Mouse (Mus musculus): ENCODE measurements at regions not wholly inside any gene's neighbourhood (a gene's known extent, or its start where the extent isn't known, plus 50 kb on each side); places are given as distances from the start of the nearest gene placed in this dataset.
A peak's percentile ranks its signal among the peaks of the same experiment; 100 is the strongest.

GRCm38 (mm10) chr10:45763160-45763955 lies 185.7 kb downstream of the Hace1 start:
- DNase-seq (ENCODE audit: low spot score): no peak

DNA sequence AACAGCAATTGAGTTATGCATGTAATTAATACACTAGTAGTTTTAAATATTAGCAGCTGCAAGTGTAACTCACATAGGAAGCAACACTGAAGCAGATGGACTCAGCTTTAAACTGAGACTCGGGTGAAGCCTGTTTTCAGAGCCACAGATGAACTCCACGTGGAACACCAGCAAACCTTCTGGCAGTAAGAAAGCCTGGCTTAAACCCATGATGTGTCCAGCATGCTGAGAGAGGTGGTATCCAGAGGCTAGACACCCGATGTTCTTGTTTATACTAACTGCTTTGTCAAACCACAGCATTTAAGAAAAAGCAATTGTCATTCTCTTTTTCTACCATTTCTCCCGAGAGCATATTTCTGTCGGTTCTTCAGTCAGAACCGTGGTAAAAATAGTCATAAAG lies 202.1 kb downstream of the Hace1 start:
- DNase-seq (ENCODE audit: low spot score): no peak

DNA sequence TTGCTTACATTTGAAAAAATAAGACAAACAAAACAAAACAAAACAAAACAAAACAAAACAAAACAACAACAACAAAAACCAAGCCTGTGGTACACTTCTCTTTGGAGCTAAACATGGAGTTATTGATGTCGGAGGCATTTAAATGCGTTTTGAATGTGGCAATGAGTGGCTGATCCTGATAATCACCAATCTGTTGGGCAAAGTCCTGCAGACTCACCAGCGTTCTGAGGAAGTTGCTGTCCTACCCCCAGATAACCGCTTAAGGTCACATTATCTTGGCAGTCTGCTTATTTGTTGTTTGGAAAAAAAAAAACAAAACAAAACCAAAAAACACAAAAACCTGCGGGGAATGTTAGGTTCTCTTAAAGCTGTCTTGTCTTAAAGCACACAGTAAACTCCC lies 205.4 kb downstream of the Hace1 start:
- no peak for DNase-seq (ENCODE audit: low spot score)

- DNase-seq (ENCODE audit: low spot score): no peak
These were observed 206.0 kb downstream of the Hace1 start for GRCm38 (mm10) chr10:45783461-45784149.

DNA sequence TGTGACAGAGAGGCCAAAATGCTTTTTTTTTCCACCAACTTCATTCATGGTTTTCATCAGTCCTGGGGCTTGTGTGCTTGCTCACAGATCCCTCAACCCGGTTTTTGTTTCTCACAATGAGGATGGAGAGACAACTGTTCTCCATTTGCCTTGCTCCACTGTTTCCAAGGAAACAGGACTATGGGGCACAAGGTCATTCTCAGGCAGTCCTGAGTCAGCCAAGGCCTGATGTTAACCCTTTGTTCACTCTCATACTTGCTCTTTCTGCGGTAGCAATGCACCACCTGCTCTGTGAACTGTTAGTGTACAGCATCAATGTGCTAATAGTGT lies 206.5 kb downstream of the Hace1 start:
- no peak for DNase-seq (ENCODE audit: low spot score)

- no peak for DNase-seq (ENCODE audit: low spot score)
These were observed 206.9 kb downstream of the Hace1 start for GRCm38 (mm10) chr10:45784575-45784974.

- DNase-seq (ENCODE audit: low spot score): no peak
These were observed 210.7 kb downstream of the Hace1 start for GRCm38 (mm10) chr10:45788356-45788755.

DNA sequence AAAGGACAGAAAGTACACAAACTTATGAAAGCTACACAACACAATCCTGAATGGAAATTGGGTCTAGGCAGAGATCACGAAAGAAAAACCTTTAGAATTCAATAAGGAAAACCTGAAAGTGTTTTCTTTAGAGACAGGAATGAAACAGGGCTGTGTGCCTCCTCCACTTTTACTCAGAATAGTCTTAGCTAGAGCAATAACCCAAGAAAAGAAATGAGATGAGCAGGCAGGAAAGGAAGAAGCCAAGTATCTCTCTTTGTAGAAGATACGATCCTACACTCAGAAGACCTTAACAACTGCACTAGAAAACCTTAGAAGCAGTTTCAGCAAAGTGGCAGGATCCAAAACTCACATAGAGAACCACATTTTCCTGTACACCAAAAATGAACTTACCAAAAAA lies 218.0 kb downstream of the Hace1 start:
- no peak for DNase-seq (ENCODE audit: low spot score)

DNA sequence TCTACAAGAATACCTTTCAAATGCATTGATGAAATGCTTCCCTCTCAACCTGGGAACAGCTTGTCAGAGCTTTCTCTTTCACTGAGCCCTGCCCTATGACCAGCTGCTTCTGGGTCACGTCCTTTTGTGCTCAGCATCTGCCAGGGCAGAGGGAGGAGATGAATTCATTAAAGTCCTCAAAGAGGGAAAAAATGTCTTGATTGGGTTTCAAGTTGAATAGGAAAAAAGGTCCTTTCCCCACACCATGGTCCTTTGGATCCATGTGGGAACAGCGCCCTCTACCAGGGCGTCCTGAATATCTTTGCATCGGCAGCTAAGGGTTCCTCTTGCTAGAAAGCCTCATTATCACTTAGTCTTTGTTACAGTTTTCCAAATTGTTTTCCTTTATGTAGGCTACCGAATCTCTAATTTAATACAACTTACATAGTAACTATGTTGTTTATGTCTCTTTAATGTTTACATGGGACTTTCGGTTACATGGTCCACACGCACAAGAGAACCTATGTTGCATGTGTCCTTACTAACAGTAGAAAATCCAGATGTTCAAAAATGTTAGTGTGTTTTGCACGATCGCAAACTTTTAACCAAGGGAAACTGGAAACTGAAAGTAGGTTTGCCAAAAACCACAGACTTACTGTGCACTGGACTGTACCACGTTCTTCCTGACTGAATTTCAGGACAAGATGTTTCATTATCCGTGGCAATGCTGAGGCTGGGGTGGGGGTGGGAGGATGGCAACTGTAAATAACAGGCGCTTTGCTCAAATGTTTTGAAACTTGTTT lies 222.6 kb downstream of the Hace1 start:
- DNase-seq (ENCODE audit: low spot score): peak; percentile 7

DNA sequence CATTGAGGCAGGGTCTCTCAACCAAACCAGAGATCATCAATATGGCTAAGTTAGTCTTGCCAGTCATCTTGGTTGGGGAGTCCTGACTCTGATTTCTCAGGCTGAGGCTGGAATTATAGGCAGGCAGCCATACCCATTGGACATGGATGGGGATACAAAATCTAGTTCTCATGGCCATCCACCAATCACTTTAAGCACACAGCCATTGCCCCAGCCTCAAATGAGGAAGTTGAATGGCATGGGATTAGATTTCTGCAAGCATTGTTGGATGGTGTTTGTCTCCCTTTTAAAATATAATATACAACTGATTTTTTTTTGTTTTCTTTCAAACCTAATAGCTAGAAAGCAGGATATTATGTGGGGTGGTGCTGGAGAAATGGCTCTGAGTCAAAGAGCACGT lies 223.8 kb downstream of the Hace1 start:
- DNase-seq (ENCODE audit: low spot score): no peak

DNA sequence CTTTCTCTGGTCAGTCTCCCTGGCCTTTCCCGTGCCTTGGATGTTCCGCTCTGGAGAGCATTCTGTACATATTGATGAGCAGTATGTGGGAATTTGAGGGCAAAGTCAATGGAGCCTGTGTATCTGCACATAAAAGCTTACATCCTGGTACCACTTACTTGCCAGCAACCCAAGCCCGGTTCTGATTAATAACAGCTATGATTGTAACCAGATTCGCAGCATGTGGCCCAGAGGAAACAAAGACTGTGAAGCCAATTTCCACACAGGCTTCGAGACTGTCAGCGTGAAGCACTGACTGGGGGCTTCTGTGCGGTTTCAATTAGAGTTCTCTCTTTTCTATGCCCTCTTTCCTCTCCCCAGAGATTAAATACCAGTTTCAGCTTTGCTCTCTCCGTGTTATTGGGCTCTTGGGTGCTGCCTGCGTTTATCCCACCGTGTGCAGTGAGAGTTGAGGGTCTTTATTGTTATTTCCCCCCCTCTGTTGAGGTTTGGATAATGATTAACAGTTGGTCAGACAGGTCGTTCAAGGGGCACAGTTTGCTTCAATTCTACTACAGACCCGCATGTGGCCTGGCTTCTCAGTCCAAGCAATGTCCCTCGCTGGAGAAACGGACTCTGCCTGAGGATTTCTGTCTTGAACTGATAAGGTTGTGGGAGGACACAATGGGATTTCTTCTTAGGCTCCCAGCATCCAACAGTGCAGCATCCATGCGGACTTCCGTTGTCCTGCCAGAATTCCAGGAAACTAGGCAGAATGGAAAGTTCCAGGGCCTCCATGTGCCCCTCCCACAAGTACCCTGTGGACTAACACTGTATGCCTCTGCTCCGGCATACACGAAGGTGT lies 229.6 kb downstream of the Hace1 start:
- DNase-seq (ENCODE audit: low spot score): no peak

DNA sequence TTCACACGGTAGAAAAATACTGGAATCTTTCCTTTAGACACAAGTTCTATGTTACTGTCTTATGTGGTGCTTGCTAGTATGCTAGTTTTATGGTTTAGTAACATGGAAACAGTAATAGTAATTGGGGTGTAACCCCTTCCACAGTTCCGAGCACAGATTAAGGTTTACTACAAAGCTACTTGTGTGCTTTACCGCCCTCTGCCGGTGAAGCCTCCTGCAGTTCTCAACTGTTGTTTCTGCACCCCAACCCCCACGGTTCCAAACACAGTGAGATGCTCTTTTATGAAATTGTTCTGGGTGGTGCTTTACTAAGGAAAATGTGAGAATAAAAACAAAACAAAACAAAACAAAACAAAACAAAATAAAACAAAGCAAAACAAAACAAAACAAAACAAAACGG lies 234.3 kb downstream of the Hace1 start:
- DNase-seq (ENCODE audit: low spot score): no peak

- no peak for DNase-seq (ENCODE audit: low spot score)
These were observed 236.2 kb downstream of the Hace1 start for GRCm38 (mm10) chr10:45813804-45814203.

DNA sequence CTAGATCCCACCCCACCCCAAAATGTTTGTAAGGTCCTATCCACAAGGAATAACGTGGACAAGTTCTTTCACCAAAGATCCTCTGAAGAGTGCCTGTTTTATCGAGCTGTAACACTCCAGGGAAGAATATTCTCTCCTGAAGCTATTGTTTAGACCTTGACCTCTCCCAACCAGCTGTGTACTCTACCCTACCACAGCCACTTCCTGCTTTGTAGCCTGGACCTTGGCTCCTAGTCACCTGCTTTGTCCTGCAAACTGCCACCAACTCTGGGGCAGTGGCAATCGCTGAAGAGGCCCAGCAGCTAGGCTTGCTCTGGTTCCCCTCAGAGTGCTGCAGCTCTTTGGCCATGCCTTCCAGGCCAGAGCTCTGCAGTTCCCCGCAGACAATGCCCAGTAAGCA lies 239.1 kb downstream of the Hace1 start:
- DNase-seq (ENCODE audit: low spot score): no peak

DNA sequence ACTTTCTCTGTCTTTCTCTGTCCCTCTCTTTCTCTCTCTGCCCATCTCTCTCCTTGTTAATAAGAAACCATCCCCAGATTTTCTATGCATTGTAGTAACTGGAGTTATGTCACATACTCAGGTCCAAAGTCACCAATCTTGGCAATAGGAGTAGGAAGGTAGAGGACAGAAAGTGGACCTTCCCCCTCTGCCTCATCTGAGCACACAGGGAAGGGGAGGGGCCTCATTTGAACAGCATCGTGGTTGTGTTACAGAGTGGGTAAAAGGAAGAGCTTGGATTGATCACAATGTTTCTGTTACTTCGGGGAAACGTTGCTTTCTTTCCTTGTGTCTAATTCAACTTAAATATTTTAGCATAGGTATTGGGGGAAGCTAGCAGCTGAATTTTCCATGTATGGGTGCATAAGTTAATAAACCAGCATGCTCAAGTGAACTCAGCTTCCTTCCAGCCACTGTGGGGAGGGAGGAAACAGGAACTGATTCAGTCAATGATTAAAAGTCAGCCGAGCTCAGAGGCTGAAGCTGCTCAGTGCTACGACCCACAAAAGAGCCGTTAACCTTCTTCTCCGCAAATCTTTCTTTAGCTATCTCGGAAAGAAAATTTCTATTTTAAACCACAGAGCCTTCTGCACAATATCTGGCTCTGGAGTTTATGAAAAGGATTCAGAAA lies 243.5 kb downstream of the Hace1 start:
- no peak for DNase-seq (ENCODE audit: low spot score)

- DNase-seq (ENCODE audit: low spot score): no peak
These were observed 244.6 kb downstream of the Hace1 start for GRCm38 (mm10) chr10:45822251-45822650.

GRCm38 (mm10) chr10:45823612-45824011 lies 246.0 kb downstream of the Hace1 start:
- no peak for DNase-seq (ENCODE audit: low spot score)

DNA sequence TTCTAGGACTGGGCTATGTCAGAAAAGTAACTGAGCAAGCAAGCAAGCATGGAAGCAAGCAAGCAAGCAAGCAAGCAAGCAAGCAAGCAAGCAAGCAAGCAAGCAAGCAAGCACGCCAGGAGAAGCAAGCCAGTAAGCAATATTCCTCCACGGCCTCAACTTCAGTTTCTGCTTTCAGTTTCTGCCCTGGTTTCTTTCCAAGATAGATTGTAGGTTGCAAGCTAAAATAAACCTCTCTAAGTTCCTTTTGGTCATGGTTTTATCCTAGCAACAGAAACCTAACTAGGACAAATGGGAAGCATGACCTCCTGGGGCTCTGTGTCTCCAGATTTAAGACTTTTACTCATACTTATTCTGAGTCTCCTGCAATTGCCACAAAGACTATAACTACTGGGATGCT lies 271.0 kb downstream of the Hace1 start:
- DNase-seq (ENCODE audit: low spot score): no peak

DNA sequence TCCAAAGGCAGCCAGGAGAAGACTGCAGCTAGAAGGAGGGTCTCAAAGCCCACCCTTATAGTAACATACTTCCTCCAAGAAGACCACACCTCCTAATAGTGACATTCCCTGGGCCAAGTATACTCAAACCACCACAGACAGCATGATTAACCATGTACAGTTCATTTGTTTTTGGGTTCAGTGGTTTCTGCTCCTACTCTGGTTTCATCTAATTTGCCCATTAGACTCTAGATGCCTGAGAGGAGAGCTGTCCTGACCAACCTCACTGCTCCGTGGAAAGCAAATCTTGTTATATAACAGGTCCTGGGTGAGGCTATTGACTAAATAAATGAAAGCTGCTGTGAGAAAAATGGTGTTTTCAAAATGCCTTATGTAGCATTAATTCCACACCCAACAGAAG lies 272.2 kb downstream of the Hace1 start:
- no peak for DNase-seq (ENCODE audit: low spot score)

- no peak for DNase-seq (ENCODE audit: low spot score)
These were observed 273.0 kb downstream of the Hace1 start for GRCm38 (mm10) chr10:45850625-45851024.

- no peak for DNase-seq (ENCODE audit: low spot score)
These were observed 275.1 kb downstream of the Hace1 start for GRCm38 (mm10) chr10:45852688-45853087.

DNA sequence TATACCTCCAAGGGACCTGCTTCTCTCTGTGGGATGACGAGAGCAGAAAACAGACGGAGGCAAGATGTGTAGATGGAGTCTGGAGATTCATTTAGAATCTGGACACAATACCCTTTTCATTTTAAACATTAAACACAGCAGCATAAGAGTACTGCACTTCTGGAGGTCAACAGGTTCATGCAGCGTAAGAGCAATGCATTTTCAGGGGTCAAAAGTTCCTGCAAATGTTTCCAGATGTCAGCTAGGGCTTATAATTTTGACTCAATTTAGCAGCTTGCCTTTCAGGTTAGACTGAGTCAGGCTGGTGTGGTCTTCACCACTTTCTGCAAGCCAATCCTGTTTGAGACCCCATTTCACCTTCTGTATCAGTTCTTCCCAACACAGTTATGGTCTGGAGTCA lies 277.9 kb downstream of the Hace1 start:
- no peak for DNase-seq (ENCODE audit: low spot score)
